Mouse (Mus musculus) myocyte (in vitro differentiated cells): ENCODE data around the gene Tbc1d8b.

ENCODE experiments used
- CEBPB ChIP-seq: IDR thresholded peaks from 2 replicates; pipeline ENCODE4 v1.6.1; 2011; ENCODE audit warnings: mild to moderate bottlenecking, moderate library complexity; ENCODE audit not compliant: poor library complexity, insufficient read depth, severe bottlenecking
- E2F4 ChIP-seq: IDR thresholded peaks from one replicate; pipeline ENCODE4 v1.6.1; 2011; ENCODE audit warnings: mild to moderate bottlenecking, control low read depth, moderate library complexity; ENCODE audit not compliant: insufficient read depth
- MAX ChIP-seq: IDR thresholded peaks from one replicate; pipeline ENCODE4 v1.6.1; 2011; ENCODE audit warnings: low read depth, mild to moderate bottlenecking, control low read depth
- MYOD1 ChIP-seq, 3 experiments: IDR thresholded peaks; one replicate each; pipeline ENCODE4 v1.6.1; 2011; ENCODE audit warnings: control low read depth in 2 of 3, low read depth in 2 of 3, mild to moderate bottlenecking in 2 of 3, moderate library complexity in 1 of 3; ENCODE audit not compliant: insufficient read length in 2 of 3, control insufficient read depth in 1 of 3
- MYOG ChIP-seq, 3 experiments: IDR thresholded peaks; one replicate each; pipeline ENCODE4 v1.6.1; 2011; ENCODE audit warnings: control low read depth in 2 of 3, low read depth in 2 of 3, mild to moderate bottlenecking in 2 of 3; ENCODE audit not compliant: insufficient read length in 2 of 3, control insufficient read depth in 1 of 3, insufficient read depth in 1 of 3
- POLR2A ChIP-seq: IDR thresholded peaks from one replicate; pipeline ENCODE4 v1.6.1; 2011; ENCODE audit warnings: low read depth, mild to moderate bottlenecking, control low read depth, moderate library complexity; ENCODE audit not compliant: insufficient read length
- POLR2AphosphoS2 ChIP-seq: IDR thresholded peaks from one replicate; pipeline ENCODE4 v1.6.1; 2011; ENCODE audit warnings: low read depth, control low read depth; ENCODE audit not compliant: insufficient read length
- SRF ChIP-seq: IDR thresholded peaks from one replicate; pipeline ENCODE4 v1.6.1; 2011; ENCODE audit warnings: low read depth; ENCODE audit not compliant: control insufficient read depth, insufficient read length
- TCF12 ChIP-seq: IDR thresholded peaks from one replicate; pipeline ENCODE4 v1.6.1; 2011; ENCODE audit warnings: mild to moderate bottlenecking, control low read depth; ENCODE audit not compliant: poor library complexity, insufficient read depth, severe bottlenecking
- TCF3 ChIP-seq: IDR thresholded peaks from one replicate; pipeline ENCODE4 v1.6.1; 2011; ENCODE audit warnings: low read depth, control low read depth; ENCODE audit not compliant: insufficient read length
- USF1 ChIP-seq: IDR thresholded peaks from one replicate; pipeline ENCODE4 v1.6.1; 2011; ENCODE audit warnings: low read depth, mild to moderate bottlenecking, control low read depth, moderate library complexity

DNA sequence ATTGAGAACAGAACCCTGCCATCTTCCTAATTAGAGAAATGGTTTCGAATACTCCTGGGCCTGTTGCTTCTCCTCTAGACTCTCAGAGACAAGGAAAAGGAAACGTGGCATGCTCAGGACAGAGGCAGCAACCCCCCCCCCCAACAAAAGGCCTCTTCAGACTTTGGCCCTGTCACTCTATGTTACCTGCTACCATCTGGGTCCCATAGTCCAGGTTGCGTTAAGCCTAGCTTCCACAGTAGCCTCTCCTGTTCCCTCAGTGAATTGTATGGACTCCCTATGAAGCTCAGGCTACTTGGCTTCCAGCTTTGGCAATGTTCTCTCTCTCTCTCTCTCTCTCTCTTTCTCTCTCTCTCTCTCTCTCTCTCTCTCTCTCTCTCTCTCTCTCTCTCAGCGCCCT lies 96.8 kb downstream of the Tbc1d8b start:
- TF ChIP-seq USF1 (no peak), MYOD1 (IDR thresholded peaks at IDR 0.05; ENCODE audit: control insufficient read depth in 1 of 3, insufficient read length in 2 of 3, low read depth in 2 of 3) (no peak), MYOG (IDR thresholded peaks at IDR 0.05; ENCODE audit: control insufficient read depth in 1 of 3, insufficient read depth in 1 of 3, insufficient read length in 2 of 3, low read depth in 2 of 3) (no peak), TCF12 (no peak), E2F4 (no peak), POLR2A (no peak), MAX (no peak), POLR2AphosphoS2 (no peak), CEBPB (no peak), SRF (no peak), TCF3 (no peak)
